Mouse (Mus musculus) limb, embryonic 14.5 days (tissue): Measurements from ENCODE around the gene Itk. TPM values are rescaled to one million over a fixed set of nuclear protein-coding genes. Genes with fewer than 3 reads are reported as not detected.

Experiments
- ATAC-seq: fragments of 200-750 bp; cut with Nextera tagmentation; 2 replicates; pipeline ENCODE4 v1.8.0; 2017; ENCODE audit warnings: low read depth, moderate number of reproducible peaks, moderate TSS enrichment; ENCODE audit not compliant: low FRiP score
- DNase-seq: peaks from one replicate; pipeline ENCODE4 v3.0.0-alpha.2; 2015; ENCODE audit warnings: low spot score
- H3K27ac ChIP-seq: fragments of 300-500 bp; sonication (generic); replicated peaks from 2 replicates; pipeline ENCODE4 v1.5.1; 2014; ENCODE audit warnings: low read depth, mild to moderate bottlenecking, low read length, moderate library complexity, mixed read lengths
- H3K27me3 ChIP-seq: fragments of 300-500 bp; sonication (generic); 2 replicates; pipeline ENCODE4 v1.6.1; 2014; ENCODE audit warnings: low read length, mixed read lengths; ENCODE audit not compliant: control insufficient read depth, insufficient read depth
- H3K36me3 ChIP-seq: fragments of 300-500 bp; sonication (generic); 2 replicates; pipeline ENCODE4 v1.6.1; 2014; ENCODE audit warnings: mild to moderate bottlenecking, low read length, moderate library complexity, mixed read lengths; ENCODE audit not compliant: control insufficient read depth, insufficient read depth
- H3K4me1 ChIP-seq: fragments of 300-500 bp; sonication (generic); 2 replicates; pipeline ENCODE4 v1.6.1; 2014; ENCODE audit warnings: antibody characterized with exemption, low read length, mixed read lengths; ENCODE audit not compliant: control insufficient read depth, insufficient read depth
- H3K4me2 ChIP-seq: fragments of 300-500 bp; sonication (generic); replicated peaks from 2 replicates; pipeline ENCODE4 v1.6.1; 2014; ENCODE audit warnings: low read depth, mild to moderate bottlenecking, low read length, moderate library complexity; ENCODE audit not compliant: severe bottlenecking
- H3K4me3 ChIP-seq: fragments of 300-500 bp; sonication (generic); replicated peaks from 2 replicates; pipeline ENCODE4 v1.5.1; 2014; ENCODE audit warnings: low read length
- H3K9ac ChIP-seq: fragments of 300-500 bp; sonication (generic); 2 replicates; pipeline ENCODE4 v1.6.1; 2014; ENCODE audit warnings: mild to moderate bottlenecking, low read depth, low read length, moderate library complexity; ENCODE audit not compliant: severe bottlenecking
- H3K9me3 ChIP-seq: fragments of 300-500 bp; sonication (generic); 2 replicates; pipeline ENCODE4 v1.6.1; 2016; ENCODE audit warnings: low read length; ENCODE audit not compliant: control insufficient read depth
- POLR2A ChIP-seq: fragments of 200-500 bp; IDR thresholded peaks from 2 replicates; pipeline ENCODE4 v1.8.0; 2012; ENCODE audit warnings: inconsistent platforms, mild to moderate bottlenecking, moderate library complexity, borderline replicate concordance; ENCODE audit not compliant: insufficient read depth, insufficient read length; ENCODE audit errors: extremely low read depth
- WGBS: fragments of 180-500 bp; shearing (Covaris S2); extraction: QIAGEN DNeasy Blood & Tissue Kit; methylation state at CpG from one replicate; pipeline ENCODE4 v1.1.7; 2014; 5-methylcytosine and 5-hydroxymethylcytosine counted together
- polyA plus RNA-seq, 2 experiments: library from polyadenylated mRNA; depleted of rRNA in 1 of 2; stranded (reverse) in 1 of 2; unstranded in 1 of 2; fragments of >200 nt; fragmentation: Nextera tagmentation in 1 of 2; extraction: Ambion mirVana in 1 of 2; gene quantifications; 2 replicates each; pipeline versions ENCODE4 v1.2.1 to v1.2.3; 2012 to 2014

Itk gene
- polyA plus RNA-seq, 2 experiments = 0.14 to 0.28 TPM

DNA sequence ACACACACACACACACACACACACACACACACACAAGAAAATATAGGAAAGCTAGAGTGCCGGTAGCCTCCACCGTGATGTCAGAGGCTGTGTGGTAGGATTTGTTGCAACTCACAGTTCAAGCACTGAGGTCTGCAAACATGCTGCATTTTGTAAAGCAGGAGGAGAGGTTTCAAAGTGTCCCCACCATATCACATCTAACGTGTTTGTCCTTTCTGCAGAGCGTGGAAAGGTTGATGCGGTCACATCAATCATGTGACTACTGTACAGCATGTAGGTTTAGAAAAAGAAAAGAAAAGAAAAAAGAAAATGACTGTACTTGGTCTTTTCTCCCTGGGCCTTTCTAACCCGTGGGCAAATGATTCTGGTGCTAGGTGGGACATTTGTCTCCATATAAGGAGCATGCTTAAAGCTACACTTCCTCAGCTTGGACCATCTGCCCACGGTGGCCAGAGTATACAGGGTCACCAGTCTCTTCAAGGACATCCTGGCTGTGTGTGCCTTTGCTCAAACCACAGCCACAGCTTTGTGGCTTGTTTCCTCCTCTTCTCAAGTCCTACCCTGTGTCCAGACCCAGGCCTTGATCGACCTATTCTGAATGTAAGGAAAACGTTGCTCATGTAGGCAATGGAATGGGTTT, 83.3 kb downstream of the Itk start:
- Histone ChIP-seq H3K4me3 (no peak overlapping the region), H3K9me3 (no peaks in the 10 kb centered on the region; the same call in 1 of the 2 replicates), H3K36me3 (no peaks in the 10 kb centered on the region), H3K27ac (no peak overlapping the region), H3K27me3 (no peaks in the 10 kb centered on the region), H3K4me1 (peaks cover 12% of the 10 kb centered on the region; the same call in 1 of the 2 replicates), H3K9ac (no peak overlapping the region), H3K4me2 (no peak overlapping the region)
- DNase-seq (no peak), ATAC-seq (no peak)
- WGBS = 82% methylated on average over 9 of the region's 9 CpGs
- no peak for TF ChIP-seq POLR2A

- no peak for DNase-seq
- Histone ChIP-seq H3K4me2 (no peak overlapping the region), H3K4me3 (no peak overlapping the region), H3K36me3 (no peaks in the 10 kb centered on the region), H3K27ac (no peak overlapping the region), H3K27me3 (no peaks in the 10 kb centered on the region), H3K4me1 (peaks cover 9% of the 10 kb centered on the region; the same call in 1 of the 2 replicates), H3K9ac (no peak overlapping the region), H3K9me3 (no peaks in the 10 kb centered on the region; the same call in 1 of the 2 replicates)
- TF ChIP-seq POLR2A = no peak
- 63% methylated on average over 9 of the region's 9 CpGs for WGBS
- no peak for ATAC-seq
Observed at GRCm38 (mm10) chr11:46304864-46305710, 84.2 kb downstream of the Itk start.

GRCm38 (mm10) chr11:46304093-46304492, 85.2 kb downstream of the Itk start:
- DNase-seq = no peak
- WGBS = 71% methylated on average over 10 of the region's 10 CpGs
- ATAC-seq = no peak
- Histone ChIP-seq H3K4me2 (no peak overlapping the region), H3K9me3 (no peaks in the 10 kb centered on the region; the same call in 1 of the 2 replicates), H3K27ac (no peak overlapping the region), H3K27me3 (no peaks in the 10 kb centered on the region), H3K36me3 (no peaks in the 10 kb centered on the region), H3K9ac (no peak overlapping the region), H3K4me3 (no peak overlapping the region), H3K4me1 (peaks cover 7% of the 10 kb centered on the region; the same call in 1 of the 2 replicates)
- no peak for TF ChIP-seq POLR2A

DNA sequence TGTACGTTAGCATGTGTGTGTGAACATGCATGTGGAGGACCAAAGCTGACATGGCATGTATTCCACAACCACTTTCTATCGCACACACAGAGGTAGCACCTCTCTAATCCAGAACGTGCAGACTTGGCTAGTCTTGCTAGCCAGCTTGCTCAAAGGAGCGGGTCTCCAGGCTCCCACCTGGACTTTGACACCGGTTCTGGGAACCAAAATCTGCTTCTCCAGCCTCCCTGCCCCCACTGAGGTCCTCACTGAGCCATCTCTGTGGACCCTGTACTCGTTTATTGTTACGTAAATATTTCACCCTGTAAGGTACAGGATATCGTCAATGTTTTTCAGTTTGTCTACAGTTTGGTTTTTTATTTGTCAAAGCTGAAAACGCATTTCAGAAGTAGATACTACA, 86.8 kb downstream of the Itk start:
- TF ChIP-seq POLR2A = no peak
- DNase-seq (no peak), ATAC-seq (no peak)
- peaks cover 3% of the 10 kb centered on the region; the same call in 1 of the 2 replicates for H3K4me1 ChIP-seq
- H3K4me2 ChIP-seq = no peak overlapping the region
- no peaks in the 10 kb centered on the region for H3K9me3 ChIP-seq
- H3K9ac ChIP-seq = no peak overlapping the region
- H3K36me3 ChIP-seq = no peaks in the 10 kb centered on the region
- no peaks in the 10 kb centered on the region for H3K27me3 ChIP-seq
- WGBS = 87% methylated on average over 9 of the region's 9 CpGs
- no peak overlapping the region for H3K27ac ChIP-seq
- H3K4me3 ChIP-seq = no peak overlapping the region

GRCm38 (mm10) chr11:46301579-46302248, 87.6 kb downstream of the Itk start:
- TF ChIP-seq POLR2A = no peak
- peaks cover 3% of the 10 kb centered on the region; the same call in 1 of the 2 replicates for H3K4me1 ChIP-seq
- 86% methylated on average over 23 of the region's 23 CpGs for WGBS
- no peaks in the 10 kb centered on the region for H3K27me3 ChIP-seq
- H3K36me3 ChIP-seq = no peaks in the 10 kb centered on the region
- no peak overlapping the region for H3K27ac ChIP-seq
- DNase-seq = no peak
- no peak overlapping the region for H3K4me3 ChIP-seq
- H3K4me2 ChIP-seq = no peak overlapping the region
- H3K9me3 ChIP-seq = no peaks in the 10 kb centered on the region
- ATAC-seq = no peak
- no peak overlapping the region for H3K9ac ChIP-seq
